Mouse (Mus musculus) left cerebral cortex, postnatal 14 days (tissue): ENCODE measurements at regions not wholly inside any gene's neighbourhood (a gene's known extent, or its start where the extent isn't known, plus 50 kb on each side); places are given as distances from the start of the nearest gene placed in this dataset.

Experiments used
- DNase-seq, 2 experiments: peaks; one replicate each; pipeline ENCODE4 v3.0.0; 2021 to 2022; ENCODE audit warnings: low spot score in 2 of 2, mixed read lengths in 1 of 2
- intact Hi-C: fragments of 180-260 bp; cut with DNase I; formaldehyde crosslinking; loops from one replicate; pipeline ENCODE4 v1.15.1; 2025

- peak; percentile 6 to 14 for DNase-seq
- intact Hi-C loops: no loop called here
These were observed 336.3 kb upstream of the Tgfbr2 start for GRCm38 (mm10) chr9:116511450-116511849.

GRCm38 (mm10) chr9:116507756-116508155 lies 332.6 kb upstream of the Tgfbr2 start:
- intact Hi-C loops: no loop called here
- no peak for DNase-seq

- intact Hi-C loops: no loop called here
These were observed 327.7 kb upstream of the Tgfbr2 start for GRCm38 (mm10) chr9:116502831-116503230.

GRCm38 (mm10) chr9:116500951-116501350 lies 325.8 kb upstream of the Tgfbr2 start:
- intact Hi-C loops: no loop called here

More at GRCm38 (mm10) chr9:116502831-116503230, 327.7 kb upstream of the Tgfbr2 start:
- peak; percentile 19 to 53 for DNase-seq

GRCm38 (mm10) chr9:116491227-116491626 lies 316.1 kb upstream of the Tgfbr2 start:
- no peak for DNase-seq
- intact Hi-C loops: no loop called here

More at GRCm38 (mm10) chr9:116500951-116501350, 325.8 kb upstream of the Tgfbr2 start:
- DNase-seq: no peak

- intact Hi-C loops: no loop called here
- DNase-seq: peak; percentile 22 to 46
These were observed 314.6 kb upstream of the Tgfbr2 start for GRCm38 (mm10) chr9:116489787-116490186.

- intact Hi-C loops: no loop called here
- DNase-seq: no peak
These were observed 314.1 kb upstream of the Tgfbr2 start for GRCm38 (mm10) chr9:116489273-116489672.

- intact Hi-C loops: no loop called here
- DNase-seq: no peak
These were observed 302.1 kb upstream of the Tgfbr2 start for GRCm38 (mm10) chr9:116477309-116477708.

- intact Hi-C loops: no loop called here
- DNase-seq: no peak
These were observed 300.2 kb upstream of the Tgfbr2 start for GRCm38 (mm10) chr9:116475206-116475955.

GRCm38 (mm10) chr9:116472855-116473254 lies 297.7 kb upstream of the Tgfbr2 start:
- intact Hi-C loops: no loop called here
- DNase-seq: no peak

- no peak for DNase-seq
- intact Hi-C loops: no loop called here
These were observed 293.6 kb upstream of the Tgfbr2 start for GRCm38 (mm10) chr9:116468569-116469250.

GRCm38 (mm10) chr9:116466336-116466735 lies 291.2 kb upstream of the Tgfbr2 start:
- intact Hi-C loops: no loop called here
- DNase-seq: no peak

- intact Hi-C loops: no loop called here
- DNase-seq: no peak
These were observed 289.5 kb upstream of the Tgfbr2 start for GRCm38 (mm10) chr9:116464626-116465025.

GRCm38 (mm10) chr9:116462232-116462631 lies 287.1 kb upstream of the Tgfbr2 start:
- DNase-seq: no peak
- intact Hi-C loops: no loop called here

GRCm38 (mm10) chr9:116460022-116460421 lies 284.9 kb upstream of the Tgfbr2 start:
- no peak for DNase-seq
- intact Hi-C loops: no loop called here

- peak; percentile 19 to 27 for DNase-seq
- intact Hi-C loops: no loop called here
These were observed 276.9 kb upstream of the Tgfbr2 start for GRCm38 (mm10) chr9:116452050-116452449.

GRCm38 (mm10) chr9:116450829-116451228 lies 275.7 kb upstream of the Tgfbr2 start:
- intact Hi-C loops: no loop called here
- no peak for DNase-seq

GRCm38 (mm10) chr9:116447734-116448133 lies 272.6 kb upstream of the Tgfbr2 start:
- intact Hi-C loops: no loop called here
- no peak for DNase-seq

GRCm38 (mm10) chr9:116438580-116438979 lies 263.4 kb upstream of the Tgfbr2 start:
- DNase-seq: no peak
- intact Hi-C loops: no loop called here

- DNase-seq: no peak
- intact Hi-C loops: no loop called here
These were observed 259.3 kb upstream of the Tgfbr2 start for GRCm38 (mm10) chr9:116434414-116434813.

- intact Hi-C loops: loop anchor here (5.0 kb wide), 1 partner anchor 1538 kb away; no protein-coding TSS in a partner anchor
These were observed 253.9 kb upstream of the Tgfbr2 start for GRCm38 (mm10) chr9:116429061-116429460.

More at GRCm38 (mm10) chr9:116429061-116429460, 253.9 kb upstream of the Tgfbr2 start:
- no peak for DNase-seq
